Mouse (Mus musculus) hindbrain, embryonic 14.5 days (tissue): Measurements from ENCODE around the gene Adgrd1. TPM values are rescaled to one million over a fixed set of nuclear protein-coding genes. Genes with fewer than 3 reads are reported as not detected.

Source experiments
- ATAC-seq: fragments of 200-750 bp; cut with Nextera tagmentation; 2 replicates; pipeline ENCODE4 v1.8.0; 2017; ENCODE audit warnings: moderate number of reproducible peaks, mild to moderate bottlenecking, moderate TSS enrichment, moderate library complexity; ENCODE audit not compliant: low FRiP score
- DNase-seq: peaks from one replicate; pipeline ENCODE4 v3.0.0-alpha.2; 2015; ENCODE audit warnings: low spot score
- H3K27ac ChIP-seq: fragments of 300-500 bp; sonication (generic); 2 replicates; pipeline ENCODE4 v1.5.1; 2014; ENCODE audit warnings: mild to moderate bottlenecking, moderate library complexity
- H3K27me3 ChIP-seq: fragments of 300-500 bp; sonication (generic); 2 replicates; pipeline ENCODE4 v1.6.1; 2014; ENCODE audit warnings: mild to moderate bottlenecking, low read length, mixed read lengths; ENCODE audit not compliant: control insufficient read depth, insufficient read depth
- H3K36me3 ChIP-seq: fragments of 300-500 bp; sonication (generic); replicated peaks from 2 replicates; pipeline ENCODE4 v1.6.1; 2014; ENCODE audit not compliant: control insufficient read depth, insufficient read depth
- H3K4me1 ChIP-seq: fragments of 300-500 bp; sonication (generic); replicated peaks from 2 replicates; pipeline ENCODE4 v1.6.1; 2014; ENCODE audit warnings: antibody characterized with exemption, low read length, mixed read lengths; ENCODE audit not compliant: control insufficient read depth, insufficient read depth
- H3K4me2 ChIP-seq: fragments of 300-500 bp; sonication (generic); replicated peaks from 2 replicates; pipeline ENCODE4 v1.6.1; 2014; ENCODE audit warnings: mild to moderate bottlenecking, moderate library complexity
- H3K4me3 ChIP-seq: fragments of 300-500 bp; sonication (generic); replicated peaks from 2 replicates; pipeline ENCODE4 v1.5.1; 2014; ENCODE audit warnings: mild to moderate bottlenecking, low read length
- H3K9ac ChIP-seq: fragments of 300-500 bp; sonication (generic); 2 replicates; pipeline ENCODE4 v1.6.1; 2014
- H3K9me3 ChIP-seq: fragments of 300-500 bp; sonication (generic); 2 replicates; pipeline ENCODE4 v1.6.1; 2016; ENCODE audit warnings: low read length; ENCODE audit not compliant: control insufficient read depth
- WGBS: fragments of 180-500 bp; shearing (Covaris S2); extraction: QIAGEN DNeasy Blood & Tissue Kit; methylation state at CpG from one replicate; pipeline ENCODE4 v1.1.7; 2014; 5-methylcytosine and 5-hydroxymethylcytosine counted together
- polyA plus RNA-seq: library from polyadenylated mRNA; unstranded; fragments of >200 nt; fragmentation: Nextera tagmentation; extraction: Ambion mirVana; gene quantifications from 2 replicates; pipeline ENCODE4 v1.2.1, GENCODE M21; 2014

Gene Adgrd1
- polyA plus RNA-seq, 1 experiment from 2014 or later = 0.12 TPM

GRCm38 (mm10) chr5:129163416-129163815, 66.9 kb downstream of the Adgrd1 start:
- Histone ChIP-seq H3K4me3 (no peak overlapping the region), H3K27ac (no peak overlapping the region), H3K9me3 (no peaks in the 10 kb centered on the region), H3K9ac (no peak overlapping the region), H3K36me3 (no peaks in the 10 kb centered on the region), H3K4me1 (no peaks in the 10 kb centered on the region), H3K27me3 (no peaks in the 10 kb centered on the region), H3K4me2 (no peak overlapping the region)
- no peak for ATAC-seq
- DNase-seq = no peak
- WGBS = 53% methylated on average over 8 of the region's 8 CpGs

GRCm38 (mm10) chr5:129164091-129164490, 67.5 kb downstream of the Adgrd1 start:
- H3K27ac ChIP-seq = no peak overlapping the region
- H3K27me3 ChIP-seq = no peaks in the 10 kb centered on the region
- no peaks in the 10 kb centered on the region for H3K9me3 ChIP-seq
- H3K9ac ChIP-seq = no peak overlapping the region
- DNase-seq = no peak
- no peaks in the 10 kb centered on the region for H3K36me3 ChIP-seq
- 33% methylated on average over 10 of the region's 10 CpGs for WGBS
- no peak overlapping the region for H3K4me2 ChIP-seq
- no peaks in the 10 kb centered on the region; the same call in 1 of the 2 replicates for H3K4me1 ChIP-seq
- no peak for ATAC-seq
- no peak overlapping the region for H3K4me3 ChIP-seq

GRCm38 (mm10) chr5:129164911-129165584, 68.5 kb downstream of the Adgrd1 start:
- 92% methylated on average over 10 of the region's 10 CpGs for WGBS
- H3K9me3 ChIP-seq = no peaks in the 10 kb centered on the region
- peaks cover 6% of the 10 kb centered on the region; the same call in 1 of the 2 replicates for H3K4me1 ChIP-seq
- no peaks in the 10 kb centered on the region for H3K27me3 ChIP-seq
- no peaks in the 10 kb centered on the region for H3K36me3 ChIP-seq
- H3K4me3 ChIP-seq = no peak overlapping the region
- ATAC-seq (no peak), DNase-seq (no peak)
- H3K4me2 ChIP-seq = no peak overlapping the region
- H3K27ac ChIP-seq = no peak overlapping the region
- no peak overlapping the region for H3K9ac ChIP-seq

GRCm38 (mm10) chr5:129165595-129165994, 69.0 kb downstream of the Adgrd1 start:
- Histone ChIP-seq H3K27me3 (no peaks in the 10 kb centered on the region), H3K4me3 (no peak overlapping the region), H3K4me1 (peaks cover 6% of the 10 kb centered on the region; the same call in 1 of the 2 replicates), H3K9ac (no peak overlapping the region), H3K36me3 (no peaks in the 10 kb centered on the region), H3K4me2 (no peak overlapping the region), H3K27ac (no peak overlapping the region), H3K9me3 (no peaks in the 10 kb centered on the region)
- WGBS = 80% methylated on average over 7 of the region's 7 CpGs
- DNase-seq (no peak), ATAC-seq (no peak)

GRCm38 (mm10) chr5:129169090-129169489, 72.5 kb downstream of the Adgrd1 start:
- no peaks in the 10 kb centered on the region for H3K9me3 ChIP-seq
- ATAC-seq (no peak), DNase-seq (no peak)
- no peak overlapping the region for H3K4me2 ChIP-seq
- no peak overlapping the region for H3K9ac ChIP-seq
- H3K27ac ChIP-seq = no peak overlapping the region
- H3K36me3 ChIP-seq = no peaks in the 10 kb centered on the region
- H3K4me3 ChIP-seq = no peak overlapping the region
- WGBS = 43% methylated on average over 5 of the region's 5 CpGs
- H3K4me1 ChIP-seq = peaks cover 6% of the 10 kb centered on the region; the same call in 1 of the 2 replicates
- no peaks in the 10 kb centered on the region for H3K27me3 ChIP-seq

- no peak for DNase-seq
- Histone ChIP-seq H3K4me2 (no peak overlapping the region), H3K4me3 (no peak overlapping the region), H3K9me3 (no peaks in the 10 kb centered on the region), H3K27ac (no peak overlapping the region), H3K36me3 (no peaks in the 10 kb centered on the region), H3K9ac (no peak overlapping the region), H3K4me1 (peaks cover 6% of the 10 kb centered on the region; the same call in 1 of the 2 replicates), H3K27me3 (no peaks in the 10 kb centered on the region)
- ATAC-seq = no peak
- 9% methylated on average over 4 of the region's 4 CpGs for WGBS
Measured at GRCm38 (mm10) chr5:129169567-129169966, 73.0 kb downstream of the Adgrd1 start.

GRCm38 (mm10) chr5:129172533-129172932, 76.0 kb downstream of the Adgrd1 start:
- DNase-seq (no peak), ATAC-seq (no peak)
- no peak overlapping the region for H3K4me2 ChIP-seq
- no peaks in the 10 kb centered on the region for H3K27me3 ChIP-seq
- H3K36me3 ChIP-seq = no peaks in the 10 kb centered on the region
- peaks cover 6% of the 10 kb centered on the region; the same call in 1 of the 2 replicates for H3K4me1 ChIP-seq
- no peak overlapping the region for H3K27ac ChIP-seq
- no peak overlapping the region for H3K4me3 ChIP-seq
- WGBS = 88% methylated on average over 6 of the region's 6 CpGs
- H3K9me3 ChIP-seq = no peaks in the 10 kb centered on the region
- H3K9ac ChIP-seq = no peak overlapping the region

- Histone ChIP-seq H3K9ac (no peak overlapping the region), H3K27me3 (no peaks in the 10 kb centered on the region), H3K4me3 (no peak overlapping the region), H3K4me1 (no peaks in the 10 kb centered on the region), H3K9me3 (no peaks in the 10 kb centered on the region), H3K4me2 (no peak overlapping the region), H3K27ac (no peak overlapping the region), H3K36me3 (no peaks in the 10 kb centered on the region)
- no peak for DNase-seq
- WGBS = 23% methylated on average over 3 of the region's 3 CpGs
- no peak for ATAC-seq
Measured at GRCm38 (mm10) chr5:129175925-129176324, 79.4 kb downstream of the Adgrd1 start.

- ATAC-seq = peak; percentile 71; the same call in 1 of the 2 replicates
- 51% methylated on average over 14 of the region's 14 CpGs for WGBS
- H3K4me3 ChIP-seq = no peak overlapping the region
- no peak overlapping the region for H3K9ac ChIP-seq
- peak; percentile 92 for DNase-seq
- H3K9me3 ChIP-seq = no peaks in the 10 kb centered on the region
- no peaks in the 10 kb centered on the region for H3K27me3 ChIP-seq
- no peak overlapping the region for H3K4me2 ChIP-seq
- H3K36me3 ChIP-seq = no peaks in the 10 kb centered on the region
- H3K4me1 ChIP-seq = peaks cover 4% of the 10 kb centered on the region; the same call in 1 of the 2 replicates
- no peak overlapping the region for H3K27ac ChIP-seq
Measured at GRCm38 (mm10) chr5:129177697-129178511, 81.4 kb downstream of the Adgrd1 start.
